Mouse (Mus musculus) cerebellum, postnatal 25 days (tissue): Measurements from ENCODE around the gene Ctps.
"Not testable (repeated sequence)": the region's sequence is repeated elsewhere in the genome, so short reads cannot be mapped to it uniquely, and the experiment has no call there.

Source experiments
- DNase-seq, 2 experiments: peaks; one replicate each; pipeline ENCODE4 v3.0.0; 2021; ENCODE audit warnings: mixed read lengths in 2 of 2

Gene Ctps

DNA sequence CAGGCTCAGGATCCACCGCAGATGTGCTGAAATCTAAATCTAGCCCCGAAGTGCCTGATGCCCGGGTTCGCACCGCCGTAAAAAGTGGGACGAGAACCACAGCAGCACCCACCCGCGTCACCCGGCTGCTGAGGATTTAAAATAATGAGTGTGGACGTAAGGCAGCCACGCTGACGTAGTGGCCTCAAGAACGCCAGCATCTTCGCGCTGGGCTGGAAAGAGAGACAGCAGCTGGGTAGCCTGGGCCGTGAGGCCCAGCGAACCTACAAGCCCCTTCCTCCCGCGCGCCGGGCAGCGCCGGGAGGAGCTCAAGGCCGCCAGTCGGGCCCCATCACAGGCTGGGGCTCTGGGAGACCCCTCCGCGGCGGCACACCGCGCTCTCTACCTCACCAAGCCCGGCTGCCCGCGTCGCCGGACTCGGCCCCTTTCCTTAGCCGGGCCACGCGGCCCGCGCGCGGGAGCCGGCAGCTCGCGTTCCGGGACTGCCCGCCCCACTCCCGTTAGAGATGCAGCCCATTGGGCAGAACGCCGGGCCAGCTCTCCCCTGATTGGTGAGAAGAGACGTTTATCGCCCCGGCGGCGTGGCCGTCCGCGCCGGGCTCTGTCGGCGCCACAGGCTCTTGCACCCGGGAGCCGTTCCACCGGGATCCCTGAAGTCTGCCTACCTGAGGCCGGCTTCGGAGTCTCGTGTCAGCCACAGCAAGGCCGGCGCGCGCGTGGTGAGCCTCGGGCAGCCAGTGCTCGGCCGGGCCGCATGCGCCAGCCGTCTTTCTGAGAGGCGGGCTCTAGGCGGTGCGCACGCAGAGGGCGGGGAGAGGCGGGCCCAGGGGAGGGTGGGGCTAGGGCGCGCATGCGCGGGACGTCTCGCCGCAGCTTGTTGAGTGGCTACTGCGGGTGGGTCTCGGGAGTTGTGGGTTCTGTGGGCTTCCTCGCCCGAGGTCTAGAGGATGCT lies at the start of gene Ctps:
Gene Ctps (minus strand): TSS at position 791 of the 952 bp plus-strand sequence.
- DNase-seq, result peak; percentile 97 to 98

DNA sequence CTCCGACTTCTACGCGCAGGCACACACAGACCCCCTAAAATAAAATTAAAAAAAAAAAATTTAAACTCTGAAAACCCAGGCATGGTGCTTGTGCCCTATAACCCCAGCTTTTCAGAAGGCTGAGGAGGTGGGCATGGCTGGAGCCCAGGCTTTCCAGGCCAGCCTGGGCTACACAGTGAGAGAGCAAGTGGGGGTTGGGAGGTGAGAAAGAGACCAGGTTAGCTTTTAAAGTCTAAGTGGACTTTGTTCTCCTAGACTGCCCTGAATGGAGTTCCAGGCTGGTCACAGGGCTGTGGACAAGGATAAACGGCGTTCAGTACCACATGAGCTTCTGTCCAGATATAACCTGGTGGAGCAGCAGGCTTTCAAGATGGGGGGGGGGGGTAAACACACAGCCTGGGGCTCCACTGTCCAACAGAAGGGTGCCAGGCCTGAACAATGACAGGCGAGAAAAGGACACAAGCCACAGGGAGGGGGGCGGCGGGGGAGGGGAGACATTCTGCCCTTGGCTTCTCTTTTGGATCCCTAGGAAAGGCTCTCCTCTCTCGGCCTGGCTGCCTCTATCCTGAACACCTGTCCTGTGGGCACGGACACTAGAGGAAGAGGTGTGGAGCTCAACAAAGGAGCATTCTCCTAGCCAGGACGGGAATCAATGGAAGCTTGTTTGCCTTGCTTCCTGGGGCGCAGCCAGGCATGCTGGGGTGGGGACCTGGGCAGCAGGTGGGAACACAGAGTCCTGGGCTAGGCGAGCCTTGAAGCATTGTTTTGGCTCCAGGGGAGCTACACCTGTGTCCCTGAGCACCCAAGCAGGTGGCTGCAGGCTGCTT lies 46.3 kb upstream of the Ctps start:
- peak; percentile 70 to 76 for DNase-seq

DNA sequence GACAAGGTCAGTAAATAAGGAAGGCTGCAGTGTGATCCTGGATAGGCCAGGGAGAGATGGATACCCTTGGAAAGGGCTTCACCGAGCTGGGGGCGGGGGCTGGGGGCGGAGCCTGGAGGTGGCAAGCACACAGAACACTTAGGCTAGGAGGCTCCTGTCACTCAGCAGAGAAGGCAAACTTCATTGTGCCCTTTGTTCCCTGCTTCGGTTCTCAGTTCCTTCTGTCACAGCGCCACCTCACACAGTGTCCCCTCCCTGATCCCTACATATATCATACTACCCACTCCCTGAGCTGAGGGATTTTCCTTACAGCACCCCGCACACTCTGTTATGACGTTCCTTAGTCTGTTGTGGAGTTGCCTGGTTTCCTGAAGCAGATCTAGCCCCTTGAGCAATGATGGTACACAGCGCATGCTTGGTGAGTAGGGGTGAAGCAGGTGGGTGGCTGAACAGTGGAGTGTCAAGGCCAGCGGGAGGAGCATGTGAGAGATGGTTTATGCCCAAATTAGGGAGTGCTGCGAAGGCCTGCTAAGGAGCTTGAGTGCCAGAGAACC lies 45.5 kb upstream of the Ctps start:
- DNase-seq, result peak; percentile 71 to 79

DNA sequence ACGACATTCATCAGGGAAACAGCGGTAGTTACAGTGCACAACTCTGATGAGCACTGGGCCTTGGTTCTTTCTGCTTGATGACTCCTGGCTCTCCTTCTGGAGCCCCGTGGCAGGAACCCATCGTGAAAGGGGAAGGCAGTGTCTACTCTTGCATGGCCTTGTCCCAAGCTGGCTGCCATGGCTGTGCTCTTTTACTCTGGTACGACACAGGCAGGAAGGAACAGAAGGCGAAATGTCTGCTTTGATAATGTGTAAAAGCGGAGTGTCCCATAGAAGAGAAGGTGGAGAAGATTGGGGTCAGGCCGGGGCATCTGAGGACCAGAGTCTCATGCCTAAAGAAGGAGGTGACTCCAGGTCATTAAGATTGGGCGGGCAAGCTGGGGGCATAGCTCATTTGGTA lies 44.6 kb upstream of the Ctps start:
- DNase-seq, result peak; percentile 40 to 48

DNA sequence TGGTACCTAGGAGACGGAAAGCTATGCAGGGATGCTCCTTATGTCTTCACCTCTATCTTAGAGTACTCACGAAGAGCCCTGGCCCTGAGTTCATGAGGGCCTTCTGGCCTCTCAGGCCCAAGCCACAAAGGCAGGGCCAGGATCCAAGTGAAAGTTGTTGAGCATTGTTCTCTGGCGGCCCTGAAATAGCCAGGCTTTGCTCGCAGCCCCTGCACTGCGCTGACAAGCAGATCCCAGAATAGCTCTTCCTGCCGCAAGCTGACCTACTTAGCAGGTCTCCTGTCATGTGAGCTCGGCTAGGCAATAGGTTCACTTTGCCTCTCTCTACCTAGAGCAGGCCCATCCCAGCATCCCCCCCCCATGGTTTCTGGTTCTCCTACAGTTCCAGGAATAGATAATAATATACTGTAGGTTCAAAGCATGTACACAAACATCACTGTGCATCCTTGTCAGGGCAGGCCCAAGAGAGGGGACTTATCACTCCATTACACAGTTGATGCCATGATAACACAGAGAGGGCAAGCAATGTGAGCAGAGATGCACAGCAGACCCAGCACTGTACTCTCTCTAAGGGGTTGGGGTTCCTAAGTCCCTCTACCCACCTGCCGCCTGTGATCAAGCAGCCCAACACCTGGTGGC lies 43.7 kb upstream of the Ctps start:
- DNase-seq, result peak; percentile 90

DNA sequence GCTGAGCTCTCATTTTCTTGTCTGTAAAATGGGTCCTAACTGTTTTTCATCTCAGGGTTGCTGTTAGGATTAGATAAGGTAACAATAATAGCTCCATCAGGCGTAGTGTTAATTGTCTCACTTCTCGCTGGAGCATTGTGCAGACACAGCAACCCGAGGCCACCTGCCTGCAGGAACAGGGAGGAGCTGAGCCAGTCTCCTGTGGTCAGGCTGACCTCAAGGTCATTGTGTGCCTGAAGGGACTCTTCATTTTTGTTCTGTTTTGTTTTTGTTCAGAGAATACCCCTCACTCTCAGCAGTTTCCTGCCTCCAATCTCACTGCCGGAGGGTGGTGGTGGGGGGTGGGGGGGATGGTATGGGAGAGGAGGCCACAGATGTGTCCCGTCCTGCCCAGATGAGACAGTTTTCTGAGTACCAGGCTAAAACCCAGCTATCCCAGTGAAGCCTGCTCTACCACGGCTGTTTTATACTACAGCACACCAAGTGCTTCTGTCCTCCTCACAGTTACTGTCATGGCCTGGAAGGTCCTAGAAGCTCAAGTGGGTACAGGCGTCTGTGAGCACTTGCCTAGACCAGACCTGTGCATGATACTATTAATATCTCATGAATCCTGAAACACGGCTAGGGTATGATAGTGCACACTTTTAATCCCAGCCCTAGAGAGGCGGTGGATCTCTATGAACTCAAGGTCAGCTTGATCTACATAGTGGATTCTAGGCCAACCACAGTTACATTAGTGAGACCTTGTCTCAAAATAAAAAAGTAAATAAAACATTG lies 42.4 kb upstream of the Ctps start:
- peak; percentile 68 to 69 for DNase-seq

DNA sequence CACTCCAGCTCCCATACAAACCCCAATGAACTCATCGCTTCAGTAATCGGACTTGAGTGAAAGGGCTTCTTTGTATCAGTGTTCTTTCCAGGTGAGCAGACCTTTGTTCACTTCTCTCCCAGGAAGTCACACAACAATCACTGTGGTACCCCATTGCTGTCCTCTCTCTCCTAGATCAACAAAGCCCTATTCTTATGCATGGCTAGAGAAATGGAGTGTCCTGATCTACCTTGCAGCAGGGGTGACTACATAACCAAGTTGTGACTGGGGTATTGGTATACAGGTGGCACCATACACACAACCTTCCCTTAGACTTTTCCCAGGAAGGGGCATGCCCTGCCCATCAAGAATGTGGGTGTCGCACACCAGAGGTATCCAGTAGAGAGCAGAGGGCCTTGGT lies 40.9 kb upstream of the Ctps start:
- DNase-seq, result no peak

DNA sequence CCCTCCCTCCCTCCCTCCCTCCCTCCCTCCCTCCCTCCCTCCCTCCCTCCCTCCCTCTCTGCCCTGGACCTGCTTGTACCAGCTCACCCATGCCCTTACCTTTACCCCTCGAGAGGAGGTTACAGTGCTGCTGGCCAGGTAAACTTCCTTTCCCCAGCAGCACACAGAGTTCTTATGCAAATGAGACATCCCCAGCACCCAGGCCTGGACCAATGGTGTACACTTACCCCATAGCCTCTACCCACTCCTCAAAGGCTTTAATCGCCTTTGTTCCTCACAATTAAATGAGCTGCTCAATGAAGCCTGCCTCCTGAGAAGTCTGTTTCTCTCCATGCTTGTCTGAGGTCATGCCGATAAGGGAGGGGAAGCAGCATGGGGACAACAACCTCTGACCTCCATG lies 36.9 kb upstream of the Ctps start:
- DNase-seq, result no peak

DNA sequence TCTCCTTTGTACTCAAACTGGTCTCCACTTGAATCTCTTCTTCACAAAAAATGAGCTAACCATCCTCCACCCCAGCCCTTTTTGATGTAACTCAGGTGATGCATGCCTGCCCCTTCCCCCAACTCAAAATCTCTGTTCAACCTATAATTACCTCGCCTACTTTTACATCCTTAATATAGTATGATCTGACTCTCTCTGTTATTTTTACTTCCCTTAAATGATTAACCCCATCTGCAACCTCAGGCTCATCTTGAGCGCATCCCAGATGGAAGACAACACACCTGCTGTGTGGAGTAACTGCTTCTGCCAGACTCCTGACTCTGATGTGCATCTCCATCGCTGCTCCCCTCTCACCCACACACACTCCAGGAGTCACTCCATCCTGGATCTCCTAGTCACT lies 32.6 kb upstream of the Ctps start:
- no peak for DNase-seq

DNA sequence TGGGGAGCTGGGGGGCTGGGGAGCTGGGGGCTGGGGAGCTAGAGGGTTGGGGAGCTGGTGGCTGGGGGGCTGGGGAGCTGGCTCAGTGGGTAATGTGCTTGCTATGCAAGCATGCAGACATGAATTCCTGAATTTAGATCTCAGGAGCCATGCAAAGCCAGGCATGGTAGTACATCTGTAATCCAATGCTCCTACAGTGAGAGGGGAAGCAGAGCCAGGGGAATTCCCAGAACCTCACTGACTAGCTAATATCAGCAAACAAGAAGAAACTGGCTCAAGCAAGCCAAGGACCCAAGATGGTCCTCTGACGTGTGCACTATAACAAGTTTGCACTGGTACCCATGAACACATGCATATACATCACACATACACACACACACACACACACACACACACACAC lies 31.7 kb upstream of the Ctps start:
- DNase-seq, result no peak

DNA sequence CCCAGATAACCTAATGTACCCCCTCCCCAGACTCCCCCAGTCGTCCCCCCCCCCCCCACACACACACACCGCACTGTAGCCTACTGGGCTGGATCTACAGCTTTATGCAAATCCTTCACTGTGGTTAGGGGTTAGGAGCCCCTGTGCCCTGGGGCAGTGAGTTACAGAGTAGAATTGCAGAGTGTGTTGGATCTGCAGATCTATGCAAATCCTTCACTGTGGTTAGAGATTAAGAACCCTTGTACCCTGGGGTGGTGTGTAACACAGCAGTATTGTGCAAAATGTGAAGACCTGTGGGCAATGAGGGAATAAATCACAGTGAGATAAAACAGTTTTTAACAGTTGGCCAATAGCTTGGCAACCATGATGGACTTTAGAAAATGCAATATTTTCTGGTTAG lies 28.8 kb upstream of the Ctps start:
- no peak for DNase-seq

DNA sequence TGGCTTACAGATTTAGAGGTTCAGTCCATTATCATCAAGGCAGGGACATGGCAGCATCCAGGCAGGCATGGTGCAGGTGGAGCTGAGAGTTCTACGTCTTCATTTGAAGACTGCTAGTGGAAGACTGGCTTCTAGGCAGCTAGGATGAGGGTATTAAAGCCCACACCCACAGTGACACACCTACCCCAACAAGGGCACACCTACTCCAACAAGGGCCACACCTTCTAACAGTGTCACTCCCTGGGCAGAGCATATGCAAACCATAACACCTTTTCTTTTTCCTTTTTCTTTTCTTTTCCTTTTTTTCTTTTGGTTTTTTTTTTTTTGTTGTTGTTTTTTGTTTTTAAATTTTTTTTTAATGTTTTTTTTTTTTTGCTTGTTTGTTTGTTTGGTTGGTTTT lies 26.1 kb upstream of the Ctps start:
- not testable (repeated sequence) for DNase-seq

DNA sequence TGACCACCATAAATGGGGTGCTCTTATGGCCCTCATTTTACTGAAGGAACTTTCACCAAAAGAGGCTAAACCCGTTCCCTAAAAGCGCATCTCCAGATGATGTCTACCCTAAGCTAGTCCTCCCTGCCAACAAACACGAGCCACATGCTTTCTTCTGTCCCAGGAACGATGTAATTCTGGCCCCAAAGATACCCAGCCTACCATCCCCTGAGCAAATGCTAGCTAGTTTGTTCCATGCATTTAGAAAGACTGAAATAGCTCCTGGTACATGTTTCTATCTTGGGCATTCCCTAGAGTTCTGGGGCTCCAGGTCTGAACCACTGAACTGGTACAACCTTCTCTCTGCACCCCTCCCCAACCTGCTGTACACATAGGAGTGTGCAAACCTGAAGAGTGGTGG lies 20.9 kb upstream of the Ctps start:
- no peak for DNase-seq

DNA sequence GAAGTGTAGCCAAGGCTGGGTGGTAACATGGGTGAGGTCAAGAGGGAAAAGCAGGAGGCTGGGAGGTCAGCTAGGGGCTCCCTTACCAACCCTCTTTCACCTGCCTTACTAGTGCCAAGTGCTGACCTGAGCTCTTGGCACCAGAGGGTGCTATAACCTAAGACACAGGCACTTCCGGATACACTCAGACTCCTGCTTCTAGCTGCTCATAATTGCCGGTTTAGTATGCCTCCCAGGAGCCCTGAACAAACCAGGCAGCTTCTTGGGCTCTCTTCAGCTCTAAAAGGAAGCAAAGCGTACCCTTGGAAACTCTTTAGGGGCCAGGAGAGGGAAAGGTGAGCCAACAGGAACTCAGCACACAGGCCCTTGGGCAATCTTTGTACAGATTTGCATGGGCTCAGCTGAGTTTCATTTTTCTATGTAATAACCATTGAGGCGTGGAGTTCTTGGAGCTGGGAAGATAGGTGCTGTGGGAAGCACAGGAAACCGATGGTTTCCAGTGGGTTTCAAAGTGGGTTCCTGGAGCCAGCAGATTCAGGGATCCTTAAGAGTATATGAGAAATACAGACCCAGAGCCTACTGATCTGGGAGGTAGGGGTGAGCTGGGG lies 19.8 kb upstream of the Ctps start:
- peak; percentile 78 to 82 for DNase-seq

DNA sequence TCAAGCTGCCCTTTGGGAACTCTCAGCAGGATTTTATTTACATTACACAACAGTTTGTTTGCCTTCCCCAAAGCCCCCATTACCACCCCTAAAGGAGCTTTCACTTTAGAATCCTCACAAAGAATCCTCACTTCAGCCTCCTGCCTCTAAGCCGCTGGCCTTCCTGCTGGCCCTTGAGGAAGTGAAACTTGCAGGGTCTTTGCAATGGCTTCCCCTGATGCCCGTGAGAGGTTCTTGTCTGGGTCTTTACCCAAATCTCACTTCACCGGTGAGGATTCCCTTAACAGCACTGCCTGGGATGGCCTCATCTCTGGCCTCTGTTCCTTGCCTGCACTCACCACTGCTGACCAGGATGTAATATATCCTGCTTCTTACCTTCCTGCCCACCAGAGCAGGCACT lies 19.0 kb upstream of the Ctps start:
- DNase-seq, result no peak

DNA sequence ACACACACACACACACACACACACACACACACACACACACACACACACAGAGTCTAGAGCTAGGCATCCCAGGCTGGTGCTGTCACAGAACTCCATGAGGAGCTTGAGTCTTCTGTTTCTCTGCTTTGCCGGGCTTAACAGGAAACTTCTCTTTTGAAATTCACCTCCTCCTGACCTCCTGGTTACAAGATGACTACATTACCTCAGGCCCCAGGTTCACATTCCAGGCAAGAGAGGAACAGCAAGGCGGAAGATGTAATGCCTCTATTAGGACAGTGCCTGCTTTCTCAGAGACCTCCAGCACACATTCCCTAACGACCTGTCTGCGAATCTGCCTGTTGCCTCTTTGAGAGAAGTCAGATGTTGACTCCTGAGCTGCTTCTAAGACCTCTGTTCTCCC lies 18.4 kb upstream of the Ctps start, which contains the start of gene Gm8439:
Gene Gm8439 (plus strand): TSS at position 301 of the 400 bp plus-strand sequence.
- DNase-seq, result no peak

DNA sequence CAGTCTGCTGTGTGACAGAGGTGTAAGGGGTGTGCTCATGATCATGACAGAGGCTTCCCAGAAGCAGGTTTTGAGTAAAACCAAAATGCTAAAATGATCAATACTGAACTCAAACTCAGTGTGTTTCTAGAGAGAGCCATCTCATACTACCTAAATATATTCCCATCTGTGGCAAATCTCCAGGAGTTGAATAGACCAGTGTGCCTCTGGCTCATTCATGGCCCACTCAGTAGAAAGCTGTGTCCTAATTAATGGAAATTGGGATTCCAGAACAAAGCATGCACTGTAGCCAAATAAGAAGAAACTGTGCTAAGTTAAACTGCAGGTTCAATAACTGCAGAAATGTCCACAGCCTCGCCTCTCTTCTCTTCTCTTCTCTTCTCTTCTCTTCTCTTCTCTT lies 16.9 kb upstream of the Ctps start:
- no peak for DNase-seq

DNA sequence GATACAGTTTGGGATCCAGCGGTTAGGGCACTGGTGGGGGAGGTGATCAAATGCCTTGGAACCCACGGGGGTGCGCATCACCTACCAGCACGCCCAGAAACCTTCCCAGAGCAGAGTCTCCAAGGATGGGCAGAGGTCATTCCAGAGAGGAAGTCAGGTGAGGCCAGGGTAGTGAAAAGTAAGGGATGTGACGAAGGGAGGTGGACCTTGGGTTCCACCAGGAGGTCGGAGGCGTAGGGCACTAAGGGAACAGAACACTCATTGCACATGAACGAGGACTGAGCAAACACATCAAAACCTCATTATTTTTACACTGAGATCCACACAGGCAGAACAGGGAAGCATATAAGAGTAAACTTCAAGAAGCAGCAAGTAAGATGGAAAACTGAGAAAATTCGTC lies 11.6 kb upstream of the Ctps start:
- DNase-seq, result no peak

DNA sequence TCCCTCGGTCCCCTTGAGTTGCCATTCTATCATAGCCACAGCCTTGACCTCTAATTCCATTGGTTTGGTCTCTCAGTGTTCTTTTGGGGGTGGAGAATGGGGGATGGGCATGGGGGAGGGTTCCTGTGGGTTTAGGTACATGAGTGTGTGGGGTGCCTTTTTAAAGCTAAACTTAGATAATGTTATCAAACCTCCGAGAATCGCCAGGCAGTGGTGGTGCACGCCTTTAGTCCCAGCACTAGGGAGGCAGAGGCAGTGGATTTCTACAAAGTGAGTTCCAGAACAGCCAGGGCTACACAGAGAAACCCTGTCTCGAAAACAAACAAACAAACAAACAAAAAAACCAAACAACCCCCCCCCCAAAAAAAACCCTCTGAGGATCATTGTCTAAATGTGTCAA lies 10.8 kb upstream of the Ctps start:
- no peak for DNase-seq

DNA sequence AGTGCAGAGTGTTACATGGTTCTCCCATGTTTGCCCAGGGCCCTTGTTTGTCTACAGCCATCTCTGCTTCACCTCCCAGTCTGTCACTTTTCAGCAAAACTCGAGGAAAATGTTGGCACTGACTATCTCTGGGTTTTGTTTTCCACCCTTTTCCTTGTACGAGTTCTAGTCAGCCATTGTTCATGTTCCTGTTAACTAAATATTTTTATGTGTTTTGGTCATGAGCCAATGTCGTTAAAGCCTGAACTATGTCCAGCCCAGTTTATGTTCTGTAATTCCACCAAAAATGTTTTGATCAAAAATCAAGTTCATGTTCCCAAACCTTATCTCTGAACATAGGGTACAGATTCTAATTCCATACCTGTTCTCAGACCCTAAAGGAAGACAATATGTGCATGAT lies 1.6 kb upstream of the Ctps start:
- no peak for DNase-seq

DNA sequence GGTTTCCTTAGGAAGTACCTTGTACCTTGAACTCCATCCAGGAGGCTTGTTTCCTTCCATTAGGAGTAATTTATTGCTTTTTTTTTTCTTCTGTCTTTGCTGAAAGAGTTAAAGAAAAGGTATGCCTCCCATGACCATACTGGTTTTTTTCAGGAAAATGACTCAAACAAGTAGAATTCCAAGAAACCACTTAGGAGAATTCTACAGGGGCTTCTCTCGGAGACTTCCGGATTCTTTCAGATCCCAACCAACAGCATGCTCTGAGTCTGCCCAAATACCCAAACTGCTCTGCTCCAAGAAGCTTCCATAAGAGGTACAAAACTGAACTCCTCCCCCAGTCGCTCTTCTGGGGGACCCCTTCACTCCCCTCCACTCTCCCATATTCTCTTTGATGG lies 991 bp upstream of the Ctps start:
- no peak for DNase-seq
